Mouse (Mus musculus): Measurements from ENCODE around the gene Grhl1. TPM values are rescaled to one million over a fixed set of nuclear protein-coding genes. Genes with fewer than 3 reads are reported as not detected.
"Not testable (repeated sequence)": the region's sequence is repeated elsewhere in the genome, so short reads cannot be mapped to it uniquely, and the experiment has no call there.

Gene Grhl1
- polyA plus RNA-seq (2012; rRNA removed): 0.37 and 0.45 TPM in 2 replicates
- polyA plus RNA-seq (2014; fragmentation: Nextera tagmentation; extraction: Ambion mirVana): 0.20 and 0.43 TPM in 2 replicates

DNA sequence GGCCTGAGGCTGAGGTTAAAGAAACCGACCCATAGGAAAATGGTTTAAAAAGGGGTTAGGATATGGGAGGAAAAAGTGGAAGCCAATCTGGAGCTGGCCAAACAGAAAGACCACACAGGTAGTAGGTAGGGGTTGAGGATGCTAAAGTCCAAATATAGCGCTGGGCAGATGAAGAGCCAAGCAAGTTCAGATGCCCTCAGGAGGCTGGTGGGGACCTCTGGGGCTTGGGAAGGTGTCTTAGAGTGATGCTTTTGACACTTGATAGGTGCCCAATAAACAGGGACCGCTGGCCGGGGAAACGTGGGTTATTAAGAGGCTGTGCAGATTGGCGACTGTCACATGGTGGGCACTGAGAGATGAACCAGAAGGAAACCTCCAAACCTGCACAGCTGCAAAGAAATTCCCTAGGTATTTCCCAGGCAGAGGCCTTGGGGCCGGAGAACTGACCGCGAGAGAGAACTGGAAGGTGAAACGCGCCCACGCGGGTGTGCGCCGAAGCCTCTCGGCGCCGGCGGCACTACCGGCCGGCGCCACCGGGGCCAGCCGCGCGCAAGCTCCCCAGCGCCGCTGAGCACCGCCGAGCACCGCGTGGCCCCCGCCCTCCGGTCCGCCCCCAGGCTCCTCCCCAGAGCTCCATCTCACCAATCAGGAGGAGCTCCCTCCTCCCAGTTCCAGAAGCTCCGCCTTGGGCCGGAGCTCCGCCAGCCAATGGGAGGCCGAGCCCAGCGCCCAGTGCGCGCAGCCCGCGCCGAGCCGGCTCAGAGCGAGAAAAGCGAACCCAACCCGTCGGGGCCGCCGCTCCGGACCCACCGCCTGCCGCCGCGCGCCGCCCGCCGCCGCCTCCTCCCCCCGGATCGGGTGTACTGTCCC is at the start of gene Grhl1:
Gene Grhl1 (plus strand): TSS at position 761 of the 870 bp plus-strand sequence.
- TF ChIP-seq EP300 (IDR thresholded peaks at IDR 0.05; ENCODE audit: low read depth) (no peak), CTCF (IDR thresholded peaks at IDR 0.05; ENCODE audit: low read depth) (peak; percentile 5; the same call in 1 of the 2 replicates)
- Histone ChIP-seq H3K4me2 (ENCODE audit: low read depth) (peak within 1 kb of the TSS; percentile 93), H3K9me3 (ENCODE audit: control insufficient read depth, low read length) (no peaks in the 10 kb centered on the region), H3K27me3 (ENCODE audit: control insufficient read depth, insufficient read depth, low read length) (peaks cover 21% of the 10 kb centered on the region), H3K27ac (no peak within 1 kb of the TSS), H3K4me1 (replicated peaks; ENCODE audit: control insufficient read depth in 2 of 2, insufficient read depth in 2 of 2, low read length in 1 of 2) (peaks cover 2 to 9% of the 10 kb centered on the region in 2 experiments; a peak in 3 of 4 replicates), H3K36me3 (replicated peaks; ENCODE audit: control insufficient read depth, insufficient read depth, low read depth) (no peaks in the 10 kb centered on the region), H3K9ac (replicated peaks) (peak within 1 kb of the TSS; percentile 63), H3K4me3 (ENCODE audit: insufficient read depth in 1 of 2, low read depth in 2 of 2, low read length in 2 of 2) (peak within 1 kb of the TSS; percentile 57 to 71)
- ATAC-seq (ENCODE audit: insufficient read depth) (peak; percentile 100), DNase-seq (ENCODE audit: low read depth in 3 of 3, low spot score in 3 of 3) (peak; percentile 84 to 87 (median 86))
- 3% methylated on average over 58 of the region's 64 CpGs for WGBS (ENCODE audit: insufficient replicate concordance)

DNA sequence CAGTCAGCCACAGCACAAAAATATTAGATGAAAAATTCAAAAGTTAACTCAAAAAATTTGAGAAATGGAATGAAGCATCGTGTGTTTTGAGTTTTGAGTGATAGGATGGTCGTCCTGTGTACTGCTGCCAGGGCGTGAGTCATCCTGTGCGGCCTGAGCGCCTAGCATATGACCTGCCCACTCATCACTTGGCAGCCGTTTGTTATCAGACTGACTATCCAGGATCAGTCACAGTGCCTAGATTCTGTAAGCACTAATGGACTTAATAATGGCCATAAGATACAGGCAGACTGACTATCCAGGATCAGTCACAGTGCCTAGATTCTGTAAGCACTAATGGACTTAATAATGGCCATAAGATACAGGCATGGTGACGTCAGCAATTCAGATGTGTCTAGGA is 47.0 kb upstream of the Grhl1 start:
- H3K4me1 ChIP-seq (replicated peaks; ENCODE audit: control insufficient read depth in 2 of 2, insufficient read depth in 2 of 2, low read length in 1 of 2); H3K4me2 ChIP-seq (ENCODE audit: low read depth); DNase-seq (ENCODE audit: low read depth in 3 of 3, low spot score in 3 of 3); H3K4me3 ChIP-seq (ENCODE audit: insufficient read depth in 1 of 2, low read depth in 2 of 2, low read length in 2 of 2); ATAC-seq (ENCODE audit: insufficient read depth); H3K36me3 ChIP-seq (replicated peaks; ENCODE audit: control insufficient read depth, insufficient read depth, low read depth); H3K9ac ChIP-seq (replicated peaks); H3K27ac ChIP-seq; H3K9me3 ChIP-seq (ENCODE audit: control insufficient read depth, low read length); H3K27me3 ChIP-seq (ENCODE audit: control insufficient read depth, insufficient read depth, low read length): not testable (repeated sequence)
- 68% methylated on average over 7 of the region's 7 CpGs for WGBS (ENCODE audit: insufficient replicate concordance)

DNA sequence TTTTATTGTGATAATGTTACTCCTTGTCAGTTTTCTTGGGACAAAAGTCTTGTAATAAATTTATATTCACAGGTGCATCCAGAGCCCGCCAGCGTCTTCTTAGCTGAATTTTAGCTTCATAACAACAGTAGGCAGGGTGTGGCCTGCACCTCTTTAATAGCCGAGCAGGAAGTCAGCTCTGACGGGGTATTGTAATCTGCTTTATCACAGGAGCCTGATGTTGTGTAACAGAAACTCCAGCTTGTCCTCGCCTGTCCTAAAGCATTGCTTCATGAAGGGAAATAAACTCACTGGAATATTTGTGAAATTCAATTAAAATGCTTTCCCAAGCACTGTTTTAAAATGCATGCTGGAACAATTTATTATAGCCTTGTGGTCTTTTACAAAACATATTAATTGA is 35.7 kb upstream of the Grhl1 start:
- Histone ChIP-seq H3K9ac (replicated peaks) (no peak overlapping the region), H3K4me2 (ENCODE audit: low read depth) (no peak overlapping the region), H3K4me1 (replicated peaks; ENCODE audit: control insufficient read depth in 2 of 2, insufficient read depth in 2 of 2, low read length in 1 of 2) (peaks cover 0 to 5% of the 10 kb centered on the region in 2 experiments; a peak in 2 of 4 replicates), H3K9me3 (ENCODE audit: control insufficient read depth, low read length) (no peaks in the 10 kb centered on the region), H3K27ac (no peak overlapping the region), H3K27me3 (ENCODE audit: control insufficient read depth, insufficient read depth, low read length) (no peaks in the 10 kb centered on the region), H3K36me3 (replicated peaks; ENCODE audit: control insufficient read depth, insufficient read depth, low read depth) (no peaks in the 10 kb centered on the region), H3K4me3 (ENCODE audit: insufficient read depth in 1 of 2, low read depth in 2 of 2, low read length in 2 of 2) (no peak overlapping the region)
- TF ChIP-seq EP300 (IDR thresholded peaks at IDR 0.05; ENCODE audit: low read depth): no peak
- TF ChIP-seq CTCF (IDR thresholded peaks at IDR 0.05; ENCODE audit: low read depth): no peak
- DNase-seq (ENCODE audit: low read depth in 3 of 3, low spot score in 3 of 3) (no peak), ATAC-seq (ENCODE audit: insufficient read depth) (no peak)
- WGBS (ENCODE audit: insufficient replicate concordance): 27% methylated on average over 5 of the region's 5 CpGs

DNA sequence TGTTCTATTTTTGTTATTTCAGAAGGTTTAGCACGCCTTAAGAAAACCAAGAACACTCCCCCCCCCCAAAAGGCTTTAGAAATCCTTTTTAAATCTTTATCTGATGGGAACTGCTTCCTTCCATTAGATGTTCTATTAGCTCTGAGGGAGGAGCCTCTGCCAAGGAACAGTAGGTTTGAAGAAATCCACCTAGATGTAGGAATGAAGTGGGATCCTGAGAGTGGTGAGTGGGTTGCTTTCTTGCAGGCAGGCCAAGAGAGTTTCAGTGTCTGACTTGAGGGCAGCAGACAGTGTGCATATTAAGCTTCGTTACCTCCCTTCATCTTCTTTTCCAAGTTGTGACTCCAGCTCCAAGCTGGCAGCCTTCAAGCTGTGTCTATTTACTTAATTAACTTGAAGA is 34.9 kb upstream of the Grhl1 start:
- Histone ChIP-seq H3K27me3 (ENCODE audit: control insufficient read depth, insufficient read depth, low read length) (no peaks in the 10 kb centered on the region), H3K4me1 (replicated peaks; ENCODE audit: control insufficient read depth in 2 of 2, insufficient read depth in 2 of 2, low read length in 1 of 2) (peaks cover 0 to 5% of the 10 kb centered on the region in 2 experiments; a peak in 2 of 4 replicates), H3K9ac (replicated peaks) (no peak overlapping the region), H3K27ac (no peak overlapping the region), H3K4me3 (ENCODE audit: insufficient read depth in 1 of 2, low read depth in 2 of 2, low read length in 2 of 2) (no peak overlapping the region), H3K36me3 (replicated peaks; ENCODE audit: control insufficient read depth, insufficient read depth, low read depth) (no peaks in the 10 kb centered on the region), H3K9me3 (ENCODE audit: control insufficient read depth, low read length) (no peaks in the 10 kb centered on the region), H3K4me2 (ENCODE audit: low read depth) (no peak overlapping the region)
- WGBS (ENCODE audit: insufficient replicate concordance): 63% methylated on average over 2 of the region's 2 CpGs
- ATAC-seq (ENCODE audit: insufficient read depth) (no peak), DNase-seq (ENCODE audit: low read depth in 3 of 3, low spot score in 3 of 3) (no peak)
- TF ChIP-seq CTCF (IDR thresholded peaks at IDR 0.05; ENCODE audit: low read depth) (no peak), EP300 (IDR thresholded peaks at IDR 0.05; ENCODE audit: low read depth) (no peak)

DNA sequence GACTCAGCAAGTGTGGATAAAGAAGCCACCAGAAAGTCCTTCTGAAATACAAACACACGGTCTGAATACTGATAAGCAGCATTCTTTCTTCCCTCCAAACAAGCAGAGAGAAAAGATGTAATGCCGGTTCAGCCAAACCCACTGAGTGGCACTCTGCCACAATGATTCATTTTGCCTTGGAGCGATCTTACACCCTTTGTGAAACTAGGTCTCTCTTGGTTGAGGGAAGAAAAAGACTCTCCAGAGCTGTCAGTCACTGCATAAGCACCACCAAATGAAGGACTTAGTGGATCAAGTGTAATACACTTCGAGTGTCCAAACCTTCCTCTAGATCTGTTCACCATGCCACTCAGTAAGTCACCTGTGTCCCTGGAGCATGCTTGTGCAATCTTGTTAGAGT is 34.1 kb upstream of the Grhl1 start:
- 54% methylated on average over 4 of the region's 4 CpGs for WGBS (ENCODE audit: insufficient replicate concordance)
- Histone ChIP-seq H3K9me3 (ENCODE audit: control insufficient read depth, low read length) (no peaks in the 10 kb centered on the region), H3K9ac (replicated peaks) (no peak overlapping the region), H3K4me2 (ENCODE audit: low read depth) (no peak overlapping the region), H3K4me3 (ENCODE audit: insufficient read depth in 1 of 2, low read depth in 2 of 2, low read length in 2 of 2) (no peak overlapping the region), H3K27me3 (ENCODE audit: control insufficient read depth, insufficient read depth, low read length) (no peaks in the 10 kb centered on the region), H3K4me1 (replicated peaks; ENCODE audit: control insufficient read depth in 2 of 2, insufficient read depth in 2 of 2, low read length in 1 of 2) (peaks cover 0 to 5% of the 10 kb centered on the region in 2 experiments; a peak in 2 of 4 replicates), H3K27ac (no peak overlapping the region), H3K36me3 (replicated peaks; ENCODE audit: control insufficient read depth, insufficient read depth, low read depth) (no peaks in the 10 kb centered on the region)
- TF ChIP-seq EP300 (IDR thresholded peaks at IDR 0.05; ENCODE audit: low read depth): no peak
- TF ChIP-seq CTCF (IDR thresholded peaks at IDR 0.05; ENCODE audit: low read depth): no peak
- ATAC-seq (ENCODE audit: insufficient read depth) (no peak), DNase-seq (ENCODE audit: low read depth in 3 of 3, low spot score in 3 of 3) (no peak)

Measured in liver, embryonic 14.5 days (tissue).